Mouse (Mus musculus): ENCODE data around the gene Olfr577.

GRCm38 (mm10) chr7:102958593-102958992 lies 17.1 kb downstream of the Olfr577 start, which contains the start of gene Olfr575:
- TF ChIP-seq TBP (IDR thresholded peaks at IDR 0.05; ENCODE audit: low read depth, low read length) (no peak), RCOR1 (IDR thresholded peaks at IDR 0.05; ENCODE audit: low read depth, low read length) (no peak), POLR2A (IDR thresholded peaks at IDR 0.05; ENCODE audit: control insufficient read depth in 1 of 2, insufficient read depth in 1 of 2, low read depth in 1 of 2, low read length in 2 of 2, poor library complexity in 1 of 2) (no peak), USF2 (IDR thresholded peaks at IDR 0.05; ENCODE audit: borderline replicate concordance in 1 of 2, insufficient read depth in 1 of 2, low read depth in 1 of 2, low read length in 2 of 2) (no peak), RAD21 (IDR thresholded peaks at IDR 0.05; ENCODE audit: low read depth, low read length) (no peak), CTCF (IDR thresholded peaks at IDR 0.05 in 2 of 3, conservative IDR thresholded peaks at IDR 0.05 in 1 of 3; ENCODE audit: control insufficient read depth in 1 of 3, insufficient read depth in 1 of 3, low read depth in 2 of 3, low read length in 3 of 3, poor library complexity in 1 of 3, severe bottlenecking in 1 of 3) (no peak), MAZ (IDR thresholded peaks at IDR 0.05; ENCODE audit: low read depth, low read length) (no peak), TAL1 (IDR thresholded peaks at IDR 0.05; ENCODE audit: low read length) (no peak), GATA1 (IDR thresholded peaks at IDR 0.05; ENCODE audit: low read depth, low read length) (no peak), CHD2 (IDR thresholded peaks at IDR 0.05; ENCODE audit: low read length) (no peak), SMC3 (IDR thresholded peaks at IDR 0.05; ENCODE audit: low read depth, low read length) (no peak), E2F4 (IDR thresholded peaks at IDR 0.05; ENCODE audit: borderline replicate concordance, low read depth, low read length) (no peak), ZC3H11A (IDR thresholded peaks at IDR 0.05; ENCODE audit: low read depth, low read length) (no peak)

All from MEL (cell line).